Mouse (Mus musculus) limb, embryonic 14.5 days (tissue): Measurements from ENCODE around the gene Duox1. TPM values are rescaled to one million over a fixed set of nuclear protein-coding genes. Genes with fewer than 3 reads are reported as not detected.

Source experiments
- ATAC-seq: fragments of 200-750 bp; cut with Nextera tagmentation; 2 replicates; pipeline ENCODE4 v1.8.0; 2017; ENCODE audit warnings: low read depth, moderate number of reproducible peaks, moderate TSS enrichment; ENCODE audit not compliant: low FRiP score
- DNase-seq: peaks from one replicate; pipeline ENCODE4 v3.0.0-alpha.2; 2015; ENCODE audit warnings: low spot score
- H3K27ac ChIP-seq: fragments of 300-500 bp; sonication (generic); replicated peaks from 2 replicates; pipeline ENCODE4 v1.5.1; 2014; ENCODE audit warnings: low read depth, mild to moderate bottlenecking, low read length, moderate library complexity, mixed read lengths
- H3K27me3 ChIP-seq: fragments of 300-500 bp; sonication (generic); 2 replicates; pipeline ENCODE4 v1.6.1; 2014; ENCODE audit warnings: low read length, mixed read lengths; ENCODE audit not compliant: control insufficient read depth, insufficient read depth
- H3K36me3 ChIP-seq: fragments of 300-500 bp; sonication (generic); 2 replicates; pipeline ENCODE4 v1.6.1; 2014; ENCODE audit warnings: mild to moderate bottlenecking, low read length, moderate library complexity, mixed read lengths; ENCODE audit not compliant: control insufficient read depth, insufficient read depth
- H3K4me1 ChIP-seq: fragments of 300-500 bp; sonication (generic); 2 replicates; pipeline ENCODE4 v1.6.1; 2014; ENCODE audit warnings: antibody characterized with exemption, low read length, mixed read lengths; ENCODE audit not compliant: control insufficient read depth, insufficient read depth
- H3K4me2 ChIP-seq: fragments of 300-500 bp; sonication (generic); replicated peaks from 2 replicates; pipeline ENCODE4 v1.6.1; 2014; ENCODE audit warnings: low read depth, mild to moderate bottlenecking, low read length, moderate library complexity; ENCODE audit not compliant: severe bottlenecking
- H3K4me3 ChIP-seq: fragments of 300-500 bp; sonication (generic); replicated peaks from 2 replicates; pipeline ENCODE4 v1.5.1; 2014; ENCODE audit warnings: low read length
- H3K9ac ChIP-seq: fragments of 300-500 bp; sonication (generic); 2 replicates; pipeline ENCODE4 v1.6.1; 2014; ENCODE audit warnings: mild to moderate bottlenecking, low read depth, low read length, moderate library complexity; ENCODE audit not compliant: severe bottlenecking
- H3K9me3 ChIP-seq: fragments of 300-500 bp; sonication (generic); 2 replicates; pipeline ENCODE4 v1.6.1; 2016; ENCODE audit warnings: low read length; ENCODE audit not compliant: control insufficient read depth
- POLR2A ChIP-seq: fragments of 200-500 bp; IDR thresholded peaks from 2 replicates; pipeline ENCODE4 v1.8.0; 2012; ENCODE audit warnings: inconsistent platforms, mild to moderate bottlenecking, moderate library complexity, borderline replicate concordance; ENCODE audit not compliant: insufficient read depth, insufficient read length; ENCODE audit errors: extremely low read depth
- WGBS: fragments of 180-500 bp; shearing (Covaris S2); extraction: QIAGEN DNeasy Blood & Tissue Kit; methylation state at CpG from one replicate; pipeline ENCODE4 v1.1.7; 2014; 5-methylcytosine and 5-hydroxymethylcytosine counted together
- polyA plus RNA-seq, 2 experiments: library from polyadenylated mRNA; depleted of rRNA in 1 of 2; stranded (reverse) in 1 of 2; unstranded in 1 of 2; fragments of >200 nt; fragmentation: Nextera tagmentation in 1 of 2; extraction: Ambion mirVana in 1 of 2; gene quantifications; 2 replicates each; pipeline versions ENCODE4 v1.2.1 to v1.2.3; 2012 to 2014

Gene Duox1
- polyA plus RNA-seq, 2 experiments, result 1.2 to 1.6 TPM

DNA sequence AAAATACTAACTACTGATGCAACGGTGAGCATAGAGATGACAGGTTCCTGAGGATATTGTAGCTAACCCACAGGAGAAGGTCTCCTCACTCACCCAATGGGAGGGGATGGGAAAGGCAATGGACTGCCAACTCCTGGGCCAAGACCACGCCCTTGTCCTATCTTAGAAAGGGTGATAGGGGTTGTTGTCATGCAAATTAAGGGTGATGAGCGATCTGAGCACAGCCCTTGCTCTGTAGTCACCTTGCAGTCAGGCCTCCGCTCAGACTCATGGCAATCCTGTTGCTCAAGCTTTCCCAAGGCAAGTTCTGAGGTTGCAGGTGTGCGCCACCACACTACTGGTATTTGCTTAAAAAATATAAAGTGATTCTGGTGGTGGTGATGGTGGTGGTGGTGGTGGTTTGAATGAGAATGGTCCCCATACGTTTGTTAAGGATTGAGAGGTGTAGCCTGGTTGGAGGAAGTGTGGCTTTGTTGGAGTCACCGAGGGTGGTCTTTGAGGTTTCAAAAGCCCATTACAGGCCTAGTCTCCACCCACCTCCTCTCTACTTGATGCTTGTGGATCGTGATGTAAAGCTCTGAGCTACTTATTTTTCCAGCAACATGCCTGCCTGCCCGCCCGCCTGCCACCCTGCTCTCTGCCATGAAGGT, 54.8 kb downstream of the Duox1 start:
- Histone ChIP-seq H3K36me3 (no peaks in the 10 kb centered on the region), H3K4me2 (no peak overlapping the region), H3K27ac (no peak overlapping the region), H3K4me1 (peaks cover 29% of the 10 kb centered on the region), H3K9me3 (no peaks in the 10 kb centered on the region), H3K27me3 (no peaks in the 10 kb centered on the region), H3K4me3 (no peak overlapping the region), H3K9ac (no peak overlapping the region)
- 42% methylated on average over 10 of the region's 10 CpGs for WGBS
- no peak for ATAC-seq
- TF ChIP-seq POLR2A, result no peak
- no peak for DNase-seq

GRCm38 (mm10) chr2:122372067-122372466, 56.6 kb downstream of the Duox1 start:
- no peak overlapping the region for H3K4me3 ChIP-seq
- no peak for DNase-seq
- H3K4me2 ChIP-seq, result no peak overlapping the region
- no peak overlapping the region for H3K9ac ChIP-seq
- WGBS, result 67% methylated on average over 3 of the region's 3 CpGs
- no peak overlapping the region for H3K27ac ChIP-seq
- no peaks in the 10 kb centered on the region for H3K36me3 ChIP-seq
- no peaks in the 10 kb centered on the region for H3K9me3 ChIP-seq
- no peaks in the 10 kb centered on the region for H3K27me3 ChIP-seq
- TF ChIP-seq POLR2A, result no peak
- ATAC-seq, result no peak
- peaks cover 14% of the 10 kb centered on the region for H3K4me1 ChIP-seq

DNA sequence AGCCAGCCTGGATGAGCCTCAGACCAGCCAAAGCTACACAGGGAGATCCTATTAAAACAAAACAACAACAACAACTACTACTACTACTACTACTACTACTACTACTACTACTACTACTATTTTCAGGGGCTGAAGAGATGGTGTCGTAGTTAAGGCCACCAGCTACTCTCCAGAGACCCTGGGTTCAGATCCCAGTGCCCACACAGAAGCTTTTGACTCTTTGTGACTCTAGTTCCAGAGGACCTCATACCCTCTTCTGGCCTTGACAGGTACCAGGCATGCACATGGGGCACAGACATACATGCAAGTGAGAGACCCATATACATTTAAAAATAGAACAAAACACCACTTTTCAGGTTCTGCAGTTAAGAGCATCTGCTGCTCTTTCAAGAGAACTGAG, 57.1 kb downstream of the Duox1 start:
- no peak for ATAC-seq
- DNase-seq, result no peak
- no peak for TF ChIP-seq POLR2A
- no peaks in the 10 kb centered on the region for H3K36me3 ChIP-seq
- peaks cover 9% of the 10 kb centered on the region for H3K4me1 ChIP-seq
- H3K4me3 ChIP-seq, result no peak overlapping the region
- H3K9ac ChIP-seq, result no peak overlapping the region
- no peak overlapping the region for H3K4me2 ChIP-seq
- H3K27me3 ChIP-seq, result no peaks in the 10 kb centered on the region
- no peak overlapping the region for H3K27ac ChIP-seq
- WGBS, result 92% methylated on average over 1 of the region's 1 CpGs
- no peaks in the 10 kb centered on the region for H3K9me3 ChIP-seq

DNA sequence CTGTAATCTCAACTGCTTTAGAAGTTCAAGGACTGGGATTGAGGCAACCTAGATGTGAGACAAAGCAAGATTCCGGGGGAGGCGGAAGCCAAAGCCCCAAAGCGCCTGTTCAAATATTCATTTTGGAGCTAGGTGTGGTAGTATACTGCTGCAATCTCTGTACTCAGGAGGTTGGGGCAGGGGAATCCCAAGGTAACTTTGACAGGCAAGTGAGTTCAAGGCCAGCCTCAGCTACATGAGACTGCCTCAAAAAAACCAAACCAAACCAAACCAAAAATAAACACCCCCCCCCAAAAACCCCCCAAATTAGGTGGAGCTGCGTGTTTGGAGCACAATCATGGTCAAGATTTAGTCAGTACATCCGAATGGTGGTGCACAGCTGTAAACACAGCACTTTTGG, 58.5 kb downstream of the Duox1 start:
- TF ChIP-seq POLR2A, result no peak
- Histone ChIP-seq H3K4me3 (no peak overlapping the region), H3K4me1 (peaks cover 5% of the 10 kb centered on the region; the same call in 1 of the 2 replicates), H3K9ac (no peak overlapping the region), H3K36me3 (no peaks in the 10 kb centered on the region), H3K27ac (no peak overlapping the region), H3K9me3 (no peaks in the 10 kb centered on the region), H3K27me3 (no peaks in the 10 kb centered on the region), H3K4me2 (no peak overlapping the region)
- WGBS, result 75% methylated on average over 5 of the region's 5 CpGs
- DNase-seq, result no peak
- ATAC-seq, result no peak

DNA sequence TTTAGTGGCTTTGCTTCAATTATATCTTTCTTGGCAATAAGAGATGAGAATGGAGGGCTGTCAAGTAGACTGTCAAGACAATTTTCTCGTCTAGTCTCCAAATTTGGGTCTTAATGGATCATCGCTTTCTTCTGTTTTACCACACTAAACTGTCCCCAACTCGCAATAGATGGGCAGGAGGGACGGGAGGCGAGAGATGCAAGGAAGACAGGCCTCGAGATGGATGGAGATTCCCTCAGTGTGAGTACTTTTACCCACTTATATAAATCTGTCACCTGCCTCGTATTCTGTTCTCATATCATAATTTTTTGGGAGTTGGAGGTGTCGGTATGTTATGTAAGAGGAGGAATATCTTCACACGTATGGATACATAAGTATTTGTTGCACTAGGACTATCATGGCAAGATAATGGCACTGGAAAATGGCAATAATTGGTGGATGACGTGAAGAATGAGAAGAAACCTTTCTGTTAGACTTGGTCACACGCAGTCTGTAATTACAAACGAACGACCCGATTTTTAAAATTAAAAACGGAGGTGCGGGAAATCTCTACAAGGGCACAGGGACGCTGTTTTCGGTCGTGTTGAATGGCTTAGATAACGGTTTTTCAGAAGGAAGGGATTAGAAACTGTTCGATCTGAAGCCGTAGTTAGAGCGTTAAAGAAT, 59.3 kb downstream of the Duox1 start:
- H3K9ac ChIP-seq, result peak overlapping the region; percentile 56
- H3K27me3 ChIP-seq, result no peaks in the 10 kb centered on the region
- no peaks in the 10 kb centered on the region for H3K4me1 ChIP-seq
- 19% methylated on average over 23 of the region's 23 CpGs for WGBS
- H3K36me3 ChIP-seq, result no peaks in the 10 kb centered on the region
- no peak; the same call in 1 of the 2 replicates for ATAC-seq
- peak overlapping the region; percentile 53 for H3K4me2 ChIP-seq
- DNase-seq, result no peak
- peak overlapping the region; percentile 61 for H3K4me3 ChIP-seq
- 0 out of 2 replicates have a peak overlapping the region, but pooled peaks have one; percentile 16 for H3K27ac ChIP-seq
- TF ChIP-seq POLR2A, result no peak
- H3K9me3 ChIP-seq, result no peaks in the 10 kb centered on the region
